Comparison of ENCODE assay signal across 14 mouse cellular contexts in the genomic region with DNA sequence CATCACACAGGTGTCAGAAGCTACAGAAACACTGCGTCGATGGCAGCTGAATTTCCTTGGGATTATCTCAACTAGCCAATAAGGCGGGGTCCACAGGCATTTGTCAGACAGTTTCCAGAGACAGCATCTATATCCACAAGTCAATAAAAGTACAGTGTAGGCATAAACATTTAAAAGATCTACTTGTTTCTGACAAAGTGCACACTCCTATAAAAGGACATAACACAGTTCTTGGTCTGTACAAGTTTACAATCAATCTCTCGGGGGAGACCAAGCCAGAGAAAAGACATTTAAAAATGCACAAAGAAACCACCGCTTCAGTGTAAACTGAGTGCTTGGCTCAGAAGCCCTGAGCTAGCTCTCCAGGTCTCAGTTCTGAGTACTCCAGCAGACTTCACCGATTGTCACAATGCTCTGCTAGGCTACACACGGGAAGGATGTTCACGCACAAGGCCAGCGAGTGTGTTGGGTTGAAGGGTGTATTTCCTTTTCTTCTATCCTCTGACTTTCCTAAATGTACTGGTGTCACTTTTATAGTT.
"Had no signal": no experiment of that assay in that cellular context is flagged by ENCODE, and none has a peak within 500 bp of the region (broad histone marks: within the 10 kb centered on the region; RNA-seq: fewer than 3 reads in every experiment).

No protein-coding gene starts in this region.

- H3K36me3 ChIP-seq: liver, embryonic 13.5 days had no signal

- H3K9ac ChIP-seq: liver, embryonic 13.5 days had no signal

- ATAC-seq: hindbrain, embryonic 16.5 days; lung, postnatal 0 days had no signal

- H3K4me3 ChIP-seq: left cerebral cortex, adult 2 months; liver, embryonic 13.5 days had no signal

- H3K27ac ChIP-seq: kidney, postnatal 0 days; left cerebral cortex, adult 2 months; liver, embryonic 13.5 days had no signal

- H3K9me3 ChIP-seq: liver, embryonic 13.5 days had no signal

- H3K4me1 ChIP-seq: liver, embryonic 13.5 days had no signal

- H3K27me3 ChIP-seq: liver, embryonic 13.5 days had no signal

- DNase-seq: kidney, adult 18-20 months; kidney, postnatal 25 days; layer of hippocampus, postnatal 36 days; liver, embryonic 13.5 days; lung, postnatal 4 days; midbrain, embryonic 14.5 days; right cerebral cortex, postnatal 14 days; right cerebral cortex, postnatal 4 days; thymus, postnatal 25 days had no signal

- H3K4me2 ChIP-seq: liver, embryonic 13.5 days; midbrain, embryonic 11.5 days had no signal
